Mouse (Mus musculus): ENCODE results near the gene Klhl26. TPM values are rescaled to one million over a fixed set of nuclear protein-coding genes. Genes with fewer than 3 reads are reported as not detected.

Gene Klhl26
- 1 to 10 TPM; 7.1 to 7.7 TPM for total RNA-seq (2023)

DNA sequence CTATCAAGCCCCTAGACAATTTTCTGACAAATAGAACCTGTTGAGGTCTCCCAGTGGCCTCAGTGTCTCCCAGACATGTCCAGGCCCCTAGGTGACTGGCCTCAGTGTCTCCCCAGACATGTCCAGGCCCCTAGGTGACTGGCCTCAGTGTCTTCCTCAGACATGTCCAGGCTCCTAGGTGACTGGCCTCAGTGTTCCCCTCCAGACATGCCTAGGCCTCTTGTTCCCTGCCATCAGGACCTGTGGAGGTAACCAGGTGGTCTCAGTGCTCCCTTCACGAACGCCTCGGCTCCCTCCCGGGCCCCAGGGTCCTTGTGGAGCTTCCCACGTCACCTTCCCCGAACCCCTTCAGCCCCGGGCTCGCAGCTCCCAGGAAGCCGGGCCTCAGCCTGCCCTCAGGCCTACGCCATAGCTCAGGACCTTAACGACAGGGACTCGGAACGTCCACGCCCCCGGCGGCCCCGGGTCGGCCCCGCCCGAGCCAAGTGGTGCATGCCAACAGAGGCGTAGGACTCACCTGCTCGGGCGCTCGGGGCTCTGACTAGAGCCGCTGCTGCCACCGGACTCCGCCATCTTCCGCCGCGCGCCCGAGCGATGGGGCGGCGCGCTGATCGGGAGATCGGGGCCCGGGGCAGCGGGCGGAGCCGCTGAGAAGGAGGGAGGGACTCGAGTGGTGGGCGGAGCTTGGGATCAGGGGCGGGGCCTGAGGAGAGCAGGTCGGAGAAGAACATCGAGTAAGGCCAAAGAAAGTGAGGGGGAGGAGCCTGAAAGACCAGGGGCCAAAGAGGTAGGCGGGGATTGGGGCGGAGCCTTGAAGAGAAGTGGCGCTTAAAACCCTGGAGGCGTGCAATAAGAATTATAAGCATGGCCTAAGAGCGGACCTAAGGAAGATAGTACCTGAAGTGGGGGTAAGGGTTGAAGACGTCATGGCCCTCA is at the start of gene Klhl26:
Gene Klhl26 (minus strand): TSS at position 636 of the 936 bp plus-strand sequence.

DNA sequence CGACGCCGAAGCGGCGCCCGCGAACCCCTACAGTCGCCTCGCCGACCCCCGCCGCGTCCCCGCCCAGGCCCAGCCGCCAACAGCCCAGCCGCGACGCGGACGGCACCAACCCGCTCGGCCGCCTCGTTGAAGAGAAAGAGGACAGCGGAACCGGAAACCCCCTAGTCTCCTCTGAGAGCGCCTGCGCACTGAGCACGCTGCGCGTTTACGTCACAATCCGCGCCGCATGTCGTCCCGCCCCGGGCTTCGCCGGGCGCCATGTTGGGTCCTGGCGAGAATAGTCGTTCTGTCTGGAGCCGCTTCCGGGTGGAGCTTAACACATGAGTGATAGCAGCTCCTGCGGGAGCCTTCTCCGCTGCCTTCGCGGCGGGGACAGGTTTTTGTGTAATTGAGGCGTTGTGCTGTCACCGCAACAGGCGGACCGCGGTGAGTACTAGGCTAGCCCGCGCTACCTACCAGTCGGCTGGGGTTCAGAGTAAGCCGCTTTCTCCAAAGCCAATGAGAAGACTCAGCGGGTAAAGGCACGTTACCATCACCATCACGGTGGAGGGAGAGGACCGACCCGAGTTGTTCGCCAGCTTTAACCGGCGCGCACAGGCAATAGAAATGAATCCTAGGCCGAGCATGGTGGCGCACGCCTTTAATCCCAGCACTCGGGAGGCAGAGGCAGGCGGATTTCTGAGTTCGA is 33.6 kb upstream of the Klhl26 start, which contains the start of gene Uba52:
Gene Uba52 (minus strand): TSS at position 574 of the 688 bp plus-strand sequence.

DNA sequence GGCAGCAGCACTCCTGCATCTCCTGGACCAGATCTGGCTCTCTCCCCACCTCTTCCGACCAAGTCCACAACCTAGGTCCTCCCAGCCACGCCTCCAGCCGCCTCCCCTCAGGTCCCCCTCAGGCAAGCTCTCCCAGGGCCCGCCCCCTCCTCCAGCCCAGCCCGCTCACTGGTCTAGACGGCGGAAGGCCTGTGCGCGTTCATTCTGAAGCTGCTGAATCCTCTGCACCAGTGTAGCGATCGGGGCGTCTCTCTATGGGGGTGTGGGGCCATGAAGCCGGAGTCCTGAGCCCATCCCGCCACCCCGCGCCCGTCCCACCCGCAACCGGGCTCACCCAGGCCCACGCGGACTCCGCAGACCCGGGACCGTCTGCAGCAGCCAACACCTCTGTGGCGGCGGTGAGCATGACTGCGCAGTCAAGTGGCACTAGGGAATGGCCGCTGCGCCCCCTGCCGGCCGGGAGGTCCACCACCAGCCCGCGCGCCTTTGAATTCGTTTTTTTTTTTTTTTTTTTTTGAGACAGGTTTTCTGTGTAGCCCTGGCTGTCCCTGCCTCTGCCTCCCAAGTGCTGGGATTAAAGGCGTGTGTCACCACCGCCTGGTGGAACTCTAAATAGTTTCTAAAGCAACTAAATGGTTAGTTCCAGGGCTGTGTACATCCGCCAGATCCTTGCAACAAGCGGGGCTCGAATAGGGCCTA is 29.7 kb upstream of the Klhl26 start, which contains the start of gene Rex1bd:
Gene Rex1bd (minus strand): TSS at position 425 of the 699 bp plus-strand sequence.

DNA sequence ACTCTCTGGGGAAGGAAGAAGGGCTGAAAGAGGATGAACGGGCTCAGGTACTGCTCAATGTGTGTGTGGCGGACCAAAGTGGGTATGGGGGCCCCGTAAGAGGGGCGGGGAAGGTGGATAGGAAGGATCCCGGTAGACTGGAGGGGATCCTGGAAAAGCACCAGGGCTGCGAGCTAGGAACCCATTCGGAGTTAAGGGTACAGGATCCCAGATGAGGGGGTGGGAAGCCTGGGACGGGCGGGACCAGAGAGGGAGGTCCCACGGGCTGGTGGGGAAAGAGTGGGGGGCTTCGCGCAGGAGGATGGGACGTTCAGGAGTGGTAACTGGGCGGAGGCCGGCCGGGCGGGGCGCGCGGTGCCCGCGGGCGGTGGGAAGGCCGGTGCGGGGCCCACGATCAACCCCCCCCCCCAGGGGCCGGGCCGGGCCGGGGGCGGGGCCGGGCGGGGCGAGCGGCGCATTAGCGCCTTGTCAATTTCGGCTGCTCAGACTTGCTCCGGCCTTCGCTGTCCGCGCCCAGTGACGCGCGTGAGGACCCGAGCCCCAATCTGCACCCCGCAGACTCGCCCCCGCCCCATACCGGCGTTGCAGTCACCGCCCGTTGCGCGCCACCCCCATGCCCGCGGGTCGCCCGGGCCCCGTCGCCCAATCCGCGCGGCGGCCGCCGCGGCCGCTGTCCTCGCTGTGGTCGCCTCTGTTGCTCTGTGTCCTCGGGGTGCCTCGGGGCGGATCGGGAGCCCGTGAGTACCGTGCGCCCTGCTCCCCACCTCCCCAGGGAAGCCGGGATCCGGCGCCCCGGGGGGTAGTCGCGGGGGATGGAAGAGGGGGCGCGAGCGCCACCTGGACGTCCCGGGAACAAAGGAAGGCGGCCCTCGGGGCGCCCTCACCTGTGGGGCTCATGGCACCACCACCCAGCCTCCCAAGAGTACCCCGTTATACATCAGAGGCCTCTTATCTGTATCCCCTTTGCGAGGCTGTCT is 16.2 kb upstream of the Klhl26 start, which contains the start of gene Crlf1:
Gene Crlf1 (plus strand): TSS at position 495 of the 977 bp plus-strand sequence.

DNA sequence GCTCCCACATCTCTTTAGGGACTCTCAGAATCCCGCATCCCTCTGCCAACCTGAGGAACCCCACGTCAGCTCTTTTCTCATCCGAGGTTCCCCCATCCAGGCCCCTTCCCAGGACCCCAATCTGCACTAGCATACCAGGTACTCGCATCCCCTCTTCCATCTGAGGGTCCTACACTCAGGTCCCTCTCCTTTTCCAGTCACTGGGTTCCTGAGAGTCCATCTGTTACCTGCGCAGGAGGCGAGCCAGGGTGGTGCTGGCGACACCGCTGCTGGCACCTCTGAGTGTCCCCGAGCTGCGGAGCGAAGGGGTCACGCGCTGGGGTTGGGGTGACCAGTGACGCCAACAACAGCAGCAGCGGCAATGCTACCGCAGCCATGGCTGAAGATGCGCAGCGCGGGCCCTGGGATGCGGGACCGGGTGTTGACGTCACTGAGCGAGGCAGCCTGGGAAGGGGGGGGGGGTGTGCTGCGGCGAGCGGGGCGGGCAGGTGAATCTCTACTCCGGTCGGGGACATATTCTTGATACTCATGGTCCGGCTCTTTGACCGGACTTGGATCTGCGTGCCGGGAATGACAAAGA is 10.3 kb upstream of the Klhl26 start, which contains the start of gene Tmem59l:
Gene Tmem59l (minus strand): TSS at position 418 of the 580 bp plus-strand sequence.

DNA sequence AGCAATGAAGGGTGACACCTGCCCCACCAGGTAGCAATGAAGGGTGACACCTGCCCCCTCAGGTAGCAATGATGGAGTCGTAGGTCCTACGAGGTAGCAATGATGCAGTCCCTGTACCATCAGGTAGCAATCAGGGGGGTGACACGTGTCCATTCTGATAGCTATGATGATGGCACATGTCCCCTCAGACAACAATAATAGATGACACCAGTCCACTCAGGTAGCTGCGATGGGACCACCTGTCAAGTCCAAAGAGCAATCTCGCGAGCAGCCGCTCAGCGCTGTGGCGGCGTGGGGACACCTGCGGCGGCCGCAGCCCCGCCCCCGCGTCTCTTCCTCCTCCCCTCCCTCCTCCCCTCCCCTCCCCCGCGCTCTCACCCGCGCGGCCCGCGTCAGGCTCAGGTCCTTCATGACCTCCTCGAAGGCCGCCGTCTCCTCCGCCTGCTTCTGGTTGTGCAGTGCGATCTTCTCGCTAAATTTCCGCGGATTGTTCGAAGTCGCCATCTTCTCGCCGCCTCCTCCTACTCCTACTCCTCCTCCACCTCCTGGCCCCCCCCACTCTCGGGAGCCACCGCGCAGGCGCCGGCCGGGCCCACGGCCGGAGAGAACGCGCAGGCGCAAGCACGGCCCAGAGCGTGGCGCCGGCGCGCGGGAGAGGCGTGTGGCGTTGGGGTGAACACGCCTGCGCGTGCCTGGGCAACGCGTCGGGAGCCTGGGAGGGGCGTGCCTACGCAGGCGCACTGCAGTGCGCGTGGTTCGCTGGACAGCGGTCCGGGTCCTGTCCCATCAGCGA is 37.5 kb downstream of the Klhl26 start, which contains the start of gene Crtc1:
Gene Crtc1 (minus strand): TSS at position 525 of the 793 bp plus-strand sequence.

Other genes starting within 250 kb of the Klhl26 start
- 10 to 100 TPM; 32.9 to 34.4 TPM for gene Sugp2, start 242.7 kb downstream of the Klhl26 start, total RNA-seq (2023)
- 1 to 10 TPM; 3.6 to 8.7 TPM for gene Armc6, start 242.5 kb downstream of the Klhl26 start, total RNA-seq (2023)
- 10 to 100 TPM; 11.2 to 12.6 TPM for gene Homer3, start 194.1 kb downstream of the Klhl26 start, total RNA-seq (2023)
- 10 to 100 TPM; 45.8 to 47.9 TPM for gene Ddx49, start 174.5 kb downstream of the Klhl26 start, total RNA-seq (2023)
- 100 to 1,000 TPM; 162 TPM for gene Cope, start 174.4 kb downstream of the Klhl26 start, total RNA-seq (2023)
- gene Cers1, start 161.2 kb downstream of the Klhl26 start, total RNA-seq (2023): not detected
- not detected for gene Gdf1, start 147.2 kb downstream of the Klhl26 start, total RNA-seq (2023)
- 10 to 100 TPM; 57.5 to 62.4 TPM for gene Upf1, start 123.7 kb downstream of the Klhl26 start, total RNA-seq (2023)
- gene Comp, start 103.4 kb downstream of the Klhl26 start, total RNA-seq (2023): 1 to 10 TPM in 1 of 2 experiments, under 1 TPM in 1; 0.97 to 2.9 TPM
- gene Crtc1, start 37.4 kb downstream of the Klhl26 start, total RNA-seq (2023): 10 to 100 TPM in 1 of 2 experiments, 1 to 10 TPM in 1; 9.7 to 10.2 TPM
- gene Tmem59l, start 10.4 kb upstream of the Klhl26 start, total RNA-seq (2023): not detected
- gene Crlf1, start 16.2 kb upstream of the Klhl26 start, total RNA-seq (2023): not detected
- gene Rex1bd, start 29.8 kb upstream of the Klhl26 start, total RNA-seq (2023): 10 to 100 TPM; 45.5 to 50.2 TPM
- 1,000 to 10,000 TPM; 1,782 to 1,797 TPM for gene Uba52, start 33.8 kb upstream of the Klhl26 start, total RNA-seq (2023)
- gene Fkbp8, start 50.8 kb upstream of the Klhl26 start, total RNA-seq (2023): 100 to 1,000 TPM; 180 to 186 TPM
- 10 to 100 TPM; 72.6 to 79.4 TPM for gene Kxd1, start 51.0 kb upstream of the Klhl26 start, total RNA-seq (2023)
- 10 to 100 TPM; 38.3 to 48.7 TPM for gene Ell, start 62.5 kb upstream of the Klhl26 start, total RNA-seq (2023)
- gene Isyna1, start 117.4 kb upstream of the Klhl26 start, total RNA-seq (2023): 10 to 100 TPM; 53.8 to 56.4 TPM
- gene Ssbp4, start 131.9 kb upstream of the Klhl26 start, total RNA-seq (2023): 100 to 1,000 TPM; 135 to 148 TPM
- 100 to 1,000 TPM; 164 to 177 TPM for gene Lrrc25, start 139.2 kb upstream of the Klhl26 start, total RNA-seq (2023)
- gene Gdf15, start 155.5 kb upstream of the Klhl26 start, total RNA-seq (2023): 10 to 100 TPM; 54.8 to 78.0 TPM
- gene Pgpep1, start 183.4 kb upstream of the Klhl26 start, total RNA-seq (2023): 1 to 10 TPM; 7.2 to 9.8 TPM
- 10 to 100 TPM; 46.0 to 54.9 TPM for gene Lsm4, start 196.3 kb upstream of the Klhl26 start, total RNA-seq (2023)
- gene Jund, start 222.0 kb upstream of the Klhl26 start, total RNA-seq (2023): 1,000 to 10,000 TPM; 1,065 to 1,168 TPM
- 10 to 100 TPM; 15.5 to 15.9 TPM for gene Iqcn, start 226.5 kb upstream of the Klhl26 start, total RNA-seq (2023)
- under 1 TPM in 1 of 2 experiments, not detected in 1; 0.79 TPM for gene Gm3336, start 241.6 kb upstream of the Klhl26 start, total RNA-seq (2023)
- under 1 TPM in 1 of 2 experiments, not detected in 1; 0.24 TPM for gene Pde4c, start 246.8 kb upstream of the Klhl26 start, total RNA-seq (2023)